Mouse (Mus musculus) regulatory T cell (primary cell): ENCODE data around the gene Mdfic.

ENCODE experiments used
- in situ Hi-C: fragments of 300-600 bp; cut with MboI, MseI; formaldehyde crosslinking; loops from one replicate; pipeline ENCODE4 v1.15.1; 2025; ENCODE audit warnings: high pct_unique_total_duplicates

The Mdfic gene

GRCm38 (mm10) chr6:15789523-15790500 is 69.4 kb downstream of the Mdfic start:
- in situ Hi-C loops = loop anchor here (10.0 kb wide), 2 partner anchors 65 to 1845 kb away; partner anchors contain the start of genes Capza2 and Mdfic

- in situ Hi-C loops = loop anchor here (10.0 kb wide), 2 partner anchors 68 to 1842 kb away; partner anchors contain the start of genes Capza2 and Mdfic
Measured at GRCm38 (mm10) chr6:15792680-15793601, 72.5 kb downstream of the Mdfic start.

- in situ Hi-C loops = loop anchor here (10.0 kb wide), 2 partner anchors 69 to 1841 kb away; partner anchors contain the start of genes Capza2 and Mdfic
Measured at GRCm38 (mm10) chr6:15793602-15794345, 73.3 kb downstream of the Mdfic start.

GRCm38 (mm10) chr6:15794801-15795200 is 74.3 kb downstream of the Mdfic start:
- in situ Hi-C loops = loop anchor here (5.0 to 10.0 kb wide), 3 partner anchors 70 to 1840 kb away; partner anchors contain the start of genes Capza2 and Mdfic

GRCm38 (mm10) chr6:15807382-15807781 is 86.9 kb downstream of the Mdfic start:
- in situ Hi-C loops = loop anchor here (5.0 kb wide), 1 partner anchor 35 kb away; no protein-coding TSS in a partner anchor

GRCm38 (mm10) chr6:15825236-15825635 is 104.8 kb downstream of the Mdfic start:
- in situ Hi-C loops = no loop called here

- in situ Hi-C loops = no loop called here
Measured at GRCm38 (mm10) chr6:15829812-15830211, 109.4 kb downstream of the Mdfic start.

DNA sequence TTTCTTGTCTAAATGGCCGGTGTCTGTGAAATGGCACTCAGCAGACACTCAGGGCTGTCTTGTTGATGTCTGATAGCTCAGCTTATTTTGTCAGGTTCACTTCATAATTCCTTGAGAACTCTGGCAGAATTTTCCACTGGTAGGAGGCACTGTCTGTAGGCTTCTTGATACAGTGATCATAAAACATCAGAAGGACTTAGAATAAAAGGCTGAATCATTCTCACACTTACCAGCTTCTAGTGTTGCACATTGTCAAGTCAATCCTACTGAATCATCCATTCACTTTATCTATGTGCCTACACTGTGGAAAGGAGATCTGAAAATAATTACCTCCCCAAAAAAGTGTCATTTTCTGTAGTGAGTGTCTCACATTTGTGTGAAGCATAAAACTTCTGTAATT is 110.2 kb downstream of the Mdfic start:
- in situ Hi-C loops = no loop called here

DNA sequence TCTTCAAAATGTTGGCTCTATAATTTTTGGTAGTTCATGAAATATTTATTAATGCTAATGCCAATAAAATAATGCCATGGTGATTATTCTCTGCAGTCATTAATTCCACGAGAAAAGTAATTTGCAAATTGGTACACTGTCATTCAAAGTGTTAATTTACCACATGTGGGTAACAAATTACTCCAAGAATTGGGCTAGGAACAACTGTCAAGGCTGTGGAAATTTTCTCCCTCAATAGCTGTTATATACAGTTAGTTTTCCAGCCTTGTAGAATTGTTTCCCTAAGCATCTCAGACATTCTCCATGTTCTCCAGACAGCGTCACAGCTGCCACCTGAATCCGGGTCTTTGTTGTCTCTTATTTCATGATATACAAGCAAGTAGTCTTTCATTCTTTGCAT is 117.2 kb downstream of the Mdfic start:
- in situ Hi-C loops = no loop called here

- in situ Hi-C loops = loop anchor here (5.0 kb wide), 1 partner anchor 33 kb away; no protein-coding TSS in a partner anchor
Measured at GRCm38 (mm10) chr6:15839831-15840230, 119.4 kb downstream of the Mdfic start.

DNA sequence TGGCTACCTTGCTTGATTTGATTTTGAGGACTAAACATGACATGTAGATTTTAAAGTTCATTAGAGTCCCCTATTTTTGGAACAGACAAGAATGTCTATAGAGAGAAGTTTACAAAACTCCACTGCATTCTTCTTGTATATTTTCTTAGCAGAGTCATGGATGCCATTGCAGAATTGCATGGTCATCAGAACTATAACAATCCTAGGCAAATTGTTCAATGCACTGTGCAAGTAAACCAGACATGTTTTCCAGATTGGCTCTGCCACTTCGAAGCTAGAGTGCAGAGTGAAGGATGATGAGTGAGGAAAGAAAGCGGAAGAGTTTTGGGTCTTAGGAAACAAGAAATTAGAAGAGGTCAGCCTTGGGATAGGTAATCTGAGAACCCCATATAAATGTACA is 120.0 kb downstream of the Mdfic start:
- in situ Hi-C loops = loop anchor here (5.0 kb wide), 1 partner anchor 33 kb away; no protein-coding TSS in a partner anchor

DNA sequence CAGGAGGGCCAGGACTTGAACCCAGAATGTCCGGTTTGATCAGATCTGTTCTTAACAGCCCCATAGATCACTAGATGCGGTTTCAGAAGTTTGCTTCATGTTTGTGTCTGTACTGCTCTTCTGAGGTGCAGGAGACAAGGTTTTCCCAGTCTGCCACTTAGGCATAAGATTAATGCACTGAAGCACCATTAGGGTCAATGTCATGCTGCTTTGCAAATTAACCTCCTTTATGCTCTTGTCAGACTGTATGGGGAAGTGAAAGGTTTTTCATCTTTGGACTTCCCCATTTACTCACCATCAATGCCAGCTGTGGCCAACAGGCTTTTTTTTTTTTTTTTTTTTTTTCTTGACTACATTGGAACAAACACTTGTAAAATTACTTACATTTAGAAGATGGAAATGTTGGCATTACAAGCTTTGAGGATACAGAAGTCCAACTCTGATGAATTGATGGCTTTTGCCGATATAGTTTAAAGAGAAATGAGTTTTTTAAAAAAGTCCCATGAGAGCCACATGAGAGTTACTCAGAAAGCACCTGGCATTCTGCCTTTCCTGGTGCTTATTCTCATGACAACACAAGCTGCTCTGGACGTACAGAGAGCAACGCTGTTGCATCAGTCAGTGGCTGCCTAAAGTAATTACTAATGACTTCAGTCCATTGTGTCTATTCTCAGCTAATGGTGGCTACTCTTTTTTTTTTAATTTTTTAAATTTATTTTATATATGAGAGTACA is 121.2 kb downstream of the Mdfic start:
- in situ Hi-C loops = loop anchor here (5.0 kb wide), 1 partner anchor 34 kb away; no protein-coding TSS in a partner anchor

GRCm38 (mm10) chr6:15843295-15843694 is 122.8 kb downstream of the Mdfic start:
- in situ Hi-C loops = loop anchor here (5.0 kb wide), 1 partner anchor 36 kb away; no protein-coding TSS in a partner anchor

GRCm38 (mm10) chr6:15845711-15846342 is 125.4 kb downstream of the Mdfic start:
- in situ Hi-C loops = loop anchor here (5.0 kb wide), 1 partner anchor 96 kb away; no protein-coding TSS in a partner anchor
